Mouse (Mus musculus): ENCODE results near the gene Lca5l. TPM values are rescaled to one million over a fixed set of nuclear protein-coding genes. Genes with fewer than 3 reads are reported as not detected.
"Not testable (repeated sequence)": the region's sequence is repeated elsewhere in the genome, so short reads cannot be mapped to it uniquely, and the experiment has no call there.

The Lca5l gene
- polyA plus RNA-seq, 1 experiment: 2.0 TPM

GRCm38 (mm10) chr16:96168837-96169236, 23.2 kb downstream of the Lca5l start:
- no peak for DNase-seq (ENCODE audit: low read depth)

- DNase-seq (ENCODE audit: low read depth): no peak
These were observed 26.3 kb downstream of the Lca5l start for GRCm38 (mm10) chr16:96165723-96166264.

- no peak for DNase-seq (ENCODE audit: low read depth)
These were observed 30.7 kb downstream of the Lca5l start for GRCm38 (mm10) chr16:96161336-96161735.

- no peak for DNase-seq (ENCODE audit: low read depth)
These were observed 31.1 kb downstream of the Lca5l start for GRCm38 (mm10) chr16:96160927-96161326.

- no peak for DNase-seq (ENCODE audit: low read depth)
These were observed 32.2 kb downstream of the Lca5l start for GRCm38 (mm10) chr16:96159794-96160346.

GRCm38 (mm10) chr16:96159091-96159731, 32.9 kb downstream of the Lca5l start:
- DNase-seq (ENCODE audit: low read depth): no peak

GRCm38 (mm10) chr16:96158511-96159080, 33.5 kb downstream of the Lca5l start:
- no peak for DNase-seq (ENCODE audit: low read depth)

GRCm38 (mm10) chr16:96157171-96157570, 34.9 kb downstream of the Lca5l start:
- DNase-seq (ENCODE audit: low read depth): no peak

- no peak for DNase-seq (ENCODE audit: low read depth)
These were observed 36.1 kb downstream of the Lca5l start for GRCm38 (mm10) chr16:96156019-96156418.

GRCm38 (mm10) chr16:96154476-96154875, 37.6 kb downstream of the Lca5l start:
- no peak for DNase-seq (ENCODE audit: low read depth)

- DNase-seq (ENCODE audit: low read depth): no peak
These were observed 40.5 kb downstream of the Lca5l start for GRCm38 (mm10) chr16:96151551-96151950.

- DNase-seq (ENCODE audit: low read depth): no peak
These were observed 41.1 kb downstream of the Lca5l start for GRCm38 (mm10) chr16:96150995-96151394.

- DNase-seq (ENCODE audit: low read depth): no peak
These were observed 42.8 kb downstream of the Lca5l start for GRCm38 (mm10) chr16:96149311-96149710.

GRCm38 (mm10) chr16:96148834-96149233, 43.2 kb downstream of the Lca5l start:
- no peak for DNase-seq (ENCODE audit: low read depth)

- DNase-seq (ENCODE audit: low read depth): no peak
These were observed 46.3 kb downstream of the Lca5l start for GRCm38 (mm10) chr16:96145814-96146213.

GRCm38 (mm10) chr16:96145110-96145800, 46.8 kb downstream of the Lca5l start, which contains the start of gene Wrb:
Wrb (plus strand) TSS chr16:96145407.
- DNase-seq (ENCODE audit: low read depth): no peak

GRCm38 (mm10) chr16:96144748-96145109, 47.3 kb downstream of the Lca5l start:
- not testable (repeated sequence) for DNase-seq (ENCODE audit: low read depth)

GRCm38 (mm10) chr16:96128466-96128865, 63.6 kb downstream of the Lca5l start:
- DNase-seq (ENCODE audit: low read depth): no peak

- no peak for DNase-seq (ENCODE audit: low read depth)
These were observed 64.3 kb downstream of the Lca5l start, which contains the start of gene Hmgn1 for GRCm38 (mm10) chr16:96127657-96128344. Hmgn1 (minus strand) TSS chr16:96127729.

- no peak for DNase-seq (ENCODE audit: low read depth)
These were observed 64.8 kb downstream of the Lca5l start for GRCm38 (mm10) chr16:96127288-96127656.

- DNase-seq (ENCODE audit: low read depth): no peak
These were observed 65.3 kb downstream of the Lca5l start for GRCm38 (mm10) chr16:96126684-96127171.

Data from gonadal fat pad, adult 2 months (tissue).